Mouse (Mus musculus) testis, adult 2 months (tissue): ENCODE measurements around the gene 4930402F06Rik.

Experiments used
- CTCF ChIP-seq: fragments of 200-500 bp; IDR thresholded peaks from 2 replicates; pipeline ENCODE4 v1.5.1; 2012; ENCODE audit warnings: low read depth, mild to moderate bottlenecking, inconsistent platforms, low read length, moderate library complexity; ENCODE audit not compliant: control insufficient read depth, insufficient read depth, insufficient replicate concordance
- POLR2A ChIP-seq: fragments of 200-500 bp; IDR thresholded peaks from 2 replicates; pipeline ENCODE4 v1.6.1; 2012; ENCODE audit warnings: low read depth, mild to moderate bottlenecking, inconsistent platforms, low read length, moderate library complexity; ENCODE audit not compliant: control insufficient read depth

GRCm38 (mm10) chr2:35398184-35398828, 1.3 kb upstream of the 4930402F06Rik start:
- TF ChIP-seq CTCF (no peak), POLR2A (no peak)
